Mouse (Mus musculus) adrenal gland, postnatal 36 days (tissue): ENCODE measurements around the gene Ift46. TPM values are rescaled to one million over a fixed set of nuclear protein-coding genes. Genes with fewer than 3 reads are reported as not detected.

ENCODE experiments used
- DNase-seq, 2 experiments: peaks; one replicate each; pipeline ENCODE4 v3.0.0; 2021; ENCODE audit warnings: mixed read lengths in 1 of 2
- total RNA-seq, 2 experiments: library from RNA; stranded (reverse); gene quantifications; 2 replicates each; pipeline ENCODE4 v1.2.3; 2021

The Ift46 gene
- total RNA-seq, 2 experiments from 2014 or later = 68.9 to 97.6 TPM

DNA sequence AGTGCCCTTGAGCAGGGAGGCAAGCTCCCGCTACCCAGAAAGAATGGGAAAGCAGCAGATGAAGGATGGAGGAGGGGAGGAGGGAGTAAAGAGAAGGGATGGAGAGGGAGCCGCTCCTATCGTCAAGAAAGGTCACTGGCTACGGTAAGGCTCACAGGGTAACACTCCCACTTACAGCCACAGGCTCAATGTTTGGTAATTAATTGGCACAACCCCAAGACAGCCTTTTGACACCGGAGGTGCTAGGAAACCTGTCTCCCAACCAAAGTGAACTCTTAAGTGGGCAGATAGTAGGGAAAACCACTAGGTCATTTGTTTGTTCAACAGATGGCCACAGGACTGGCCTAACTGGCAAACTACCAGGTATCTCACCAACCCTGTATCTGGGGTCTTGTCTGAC, 39.4 kb downstream of the Ift46 start:
- DNase-seq = no peak

DNA sequence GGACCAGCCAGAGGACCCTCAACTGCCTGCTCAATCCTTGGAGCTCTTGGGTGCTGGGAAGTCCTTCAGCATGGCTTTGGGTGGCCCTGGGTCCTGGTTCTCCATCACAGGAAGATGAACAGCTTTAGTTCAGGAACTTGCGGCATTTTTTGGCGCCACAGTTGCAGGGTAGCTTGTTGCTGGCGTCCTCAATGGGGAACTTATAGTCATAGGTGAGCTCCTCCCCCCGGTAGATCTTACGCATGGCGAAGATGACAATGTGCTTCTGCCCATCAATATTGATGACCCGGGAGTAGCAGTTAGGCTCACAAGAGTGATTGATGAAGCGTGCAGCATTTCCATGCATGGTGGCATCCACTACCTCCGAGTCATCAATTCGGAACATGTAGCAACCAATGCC, 40.1 kb downstream of the Ift46 start:
- no peak for DNase-seq

GRCm38 (mm10) chr9:44810316-44810715, 42.6 kb downstream of the Ift46 start:
- DNase-seq = no peak

DNA sequence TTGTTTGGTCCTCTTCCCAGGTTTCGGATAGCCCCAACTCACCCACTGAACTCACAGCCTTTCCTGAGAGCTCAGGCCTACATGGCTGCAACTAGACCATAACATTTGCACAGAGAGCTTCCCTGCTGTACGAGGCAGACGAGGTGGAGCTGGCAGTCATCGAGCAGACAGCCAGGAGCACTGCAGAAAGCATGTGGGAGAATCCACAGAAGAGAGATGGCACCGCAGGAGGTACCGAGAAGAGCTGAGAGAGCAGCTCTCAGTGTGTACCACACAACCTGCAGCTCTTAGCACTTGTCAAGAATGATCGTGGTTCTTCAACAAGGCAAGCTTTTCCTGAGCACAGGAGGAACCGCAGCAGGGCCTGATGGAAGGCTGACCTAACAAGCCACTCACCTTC, 46.5 kb downstream of the Ift46 start:
- no peak for DNase-seq

DNA sequence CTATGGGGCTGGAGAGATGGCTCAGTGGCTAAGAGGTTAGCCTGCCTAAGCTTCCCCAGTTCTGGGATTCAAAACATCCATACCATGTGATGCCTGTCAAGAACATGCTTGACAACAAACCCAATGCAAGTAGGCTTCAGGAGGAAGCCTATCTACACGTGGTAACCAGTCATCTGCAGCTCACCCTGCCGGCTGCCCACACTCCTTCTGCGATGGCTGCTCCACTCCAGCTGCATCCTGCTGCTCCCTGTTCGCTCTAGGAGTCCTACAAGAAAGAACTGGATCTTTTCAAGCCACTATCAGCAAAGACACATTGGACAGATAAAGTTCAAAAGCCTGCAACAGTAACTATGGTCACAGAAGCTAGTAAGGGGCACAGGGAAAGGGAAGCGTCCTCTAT, 49.8 kb downstream of the Ift46 start:
- DNase-seq = no peak

DNA sequence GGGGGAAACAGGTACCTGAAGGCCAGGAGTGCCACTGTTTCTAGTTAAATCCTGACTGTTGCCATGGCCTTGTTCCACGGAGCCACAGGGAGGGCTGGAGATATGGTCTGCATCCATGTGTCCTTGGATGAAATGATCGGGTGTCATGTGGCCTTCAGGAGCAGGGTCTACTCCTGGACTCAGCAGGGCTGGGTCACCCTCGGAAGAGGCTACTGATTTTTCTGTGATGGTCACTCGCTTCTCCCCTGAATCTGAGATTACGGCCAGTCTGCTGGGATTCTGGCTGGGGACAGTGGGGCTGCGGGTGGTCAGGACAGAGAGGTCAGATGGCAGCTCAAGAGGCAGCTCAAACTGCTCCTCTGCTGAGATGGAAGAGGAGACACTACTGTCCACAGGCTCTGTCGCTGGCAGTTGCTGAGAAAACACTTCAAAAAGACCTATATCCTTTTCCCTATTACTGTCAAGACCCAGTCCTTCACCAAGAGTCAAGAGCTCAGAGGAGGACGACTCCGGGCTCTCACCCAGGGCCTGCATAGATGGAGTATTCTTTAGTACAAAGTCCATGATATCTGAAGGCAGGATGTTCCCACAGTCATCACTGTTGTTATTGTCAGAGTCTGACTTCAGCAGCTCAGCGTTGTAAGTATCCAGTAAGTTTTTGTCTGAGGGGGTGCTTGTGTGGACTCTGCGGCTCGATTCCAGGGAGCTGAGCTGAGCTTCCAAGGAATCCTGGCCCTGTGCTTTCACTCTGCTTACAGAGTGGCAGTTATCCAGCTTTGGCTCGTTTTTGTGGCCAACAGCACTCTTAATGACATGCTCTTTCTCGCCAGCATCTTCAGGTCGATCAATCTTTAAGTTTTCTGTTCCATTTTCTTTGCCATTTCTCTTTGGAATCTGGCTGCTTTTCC, 52.5 kb downstream of the Ift46 start:
- peak; percentile 26 to 34 for DNase-seq

GRCm38 (mm10) chr9:44826660-44827059, 59.0 kb downstream of the Ift46 start:
- DNase-seq = no peak

GRCm38 (mm10) chr9:44828944-44829343, 61.2 kb downstream of the Ift46 start:
- no peak for DNase-seq

DNA sequence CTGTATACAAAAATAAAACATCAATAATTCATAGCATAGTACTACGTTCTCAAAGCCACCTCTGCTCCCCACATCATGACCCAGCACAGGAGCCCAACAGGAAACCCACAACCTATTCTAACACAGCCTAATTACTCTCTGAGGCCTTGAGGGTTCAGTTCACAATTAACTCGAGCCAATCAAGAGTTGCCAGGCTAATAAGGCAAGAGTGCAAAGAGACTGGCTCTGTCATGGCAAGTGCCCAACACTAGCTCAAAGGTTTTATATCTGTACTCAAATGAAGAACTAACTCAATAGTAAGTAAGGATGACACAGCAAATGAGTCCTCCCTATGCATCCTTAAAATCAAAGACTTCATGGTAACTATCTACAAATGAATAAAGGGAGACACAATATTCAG, 62.8 kb downstream of the Ift46 start:
- no peak for DNase-seq

DNA sequence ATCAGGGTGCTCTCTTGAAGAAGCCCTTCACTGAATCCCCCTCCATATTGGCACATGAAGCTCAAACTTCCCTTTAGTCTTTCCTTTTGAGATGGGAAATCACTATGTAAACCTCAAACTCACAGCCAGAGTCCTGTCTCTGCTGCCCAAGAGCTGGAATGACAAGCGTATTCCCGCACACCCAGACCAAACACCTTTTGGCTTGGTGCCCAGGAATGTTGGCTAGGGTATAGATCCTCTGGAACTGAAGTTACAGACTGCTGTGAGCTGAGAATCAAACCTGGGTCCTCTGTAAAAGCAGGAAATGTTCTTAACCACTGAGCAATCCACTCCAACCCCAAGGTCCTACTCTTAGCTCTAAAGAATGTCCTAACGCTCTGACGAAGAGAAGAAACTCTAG, 64.6 kb downstream of the Ift46 start:
- DNase-seq = peak; percentile 47 to 48

- peak; percentile 83 to 85 for DNase-seq
These were observed 68.7 kb downstream of the Ift46 start for GRCm38 (mm10) chr9:44836439-44836838.

- DNase-seq = peak in 1 of 2 experiments; percentile 32
These were observed 73.5 kb downstream of the Ift46 start for GRCm38 (mm10) chr9:44841241-44841640.

Other genes with a start within 250 kb of the Ift46 start
- not detected for gene Cxcr5, start 206.0 kb upstream of the Ift46 start, total RNA-seq
- gene Ddx6, start 163.0 kb upstream of the Ift46 start, total RNA-seq = 100 to 1,000 TPM; 134 to 149 TPM
- gene Treh, start 94.7 kb upstream of the Ift46 start, total RNA-seq = not detected
- gene Phldb1, start 32.7 kb upstream of the Ift46 start, total RNA-seq = 10 to 100 TPM; 41.2 to 48.9 TPM
- 100 to 1,000 TPM; 173 to 185 TPM for gene Arcn1, start 63 bp upstream of the Ift46 start, total RNA-seq
- gene Tmem25, start 31.4 kb downstream of the Ift46 start, total RNA-seq = 1 to 10 TPM; 2.2 to 8.8 TPM
- gene Ttc36, start 35.2 kb downstream of the Ift46 start, total RNA-seq = 1 to 10 TPM; 1.2 to 4.1 TPM
- 10 to 100 TPM; 31.9 to 38.3 TPM for gene Kmt2a, start 113.4 kb downstream of the Ift46 start, total RNA-seq
- gene Atp5l, start 152.8 kb downstream of the Ift46 start, total RNA-seq = 100 to 1,000 TPM; 605 to 637 TPM
- gene Ube4a, start 197.7 kb downstream of the Ift46 start, total RNA-seq = 100 to 1,000 TPM in 1 of 2 experiments, 10 to 100 TPM in 1; 97.9 to 105 TPM
- gene Cd3g, start 212.5 kb downstream of the Ift46 start, total RNA-seq = under 1 TPM in 1 of 2 experiments, not detected in 1; 0.30 TPM
- 1 to 10 TPM in 1 of 2 experiments, not detected in 1; 1.5 TPM for gene Cd3d, start 213.9 kb downstream of the Ift46 start, total RNA-seq
- gene Cd3e, start 241.7 kb downstream of the Ift46 start, total RNA-seq = under 1 TPM in 1 of 2 experiments, not detected in 1; 0.60 TPM